Comparison of ENCODE assay signal across 8 mouse cellular contexts in genomic region chr1:79761917-79762271, GRCm38 (mm10). TPM values are rescaled to one million over a fixed set of nuclear protein-coding genes. Genes with fewer than 3 reads are reported as not detected.
DNase-seq lines count a peak whose midpoint lies in the region; ATAC-seq lines count a peak whose summit lies in the region.

No protein-coding gene starts in this region.

- DNase-seq in kidney, adult 9 months: no peak
- no peak for DNase-seq in embryonic facial prominence, embryonic 11.5 days (ENCODE audit: low spot score)
- no peak for DNase-seq in intestine, embryonic 14.5 days (ENCODE audit: low spot score)
- no peak for DNase-seq in left cerebral cortex, postnatal 25 days (ENCODE audit: low spot score in 2 of 2)
- no peak for DNase-seq in thymus, postnatal 36 days
- no peak for DNase-seq in layer of hippocampus, adult 9-10 months (ENCODE audit: low spot score)

- peak overlapping the region; percentile 75 for H3K4me2 ChIP-seq in kidney, embryonic 16.5 days (replicated peaks; ENCODE audit: low read depth, low read length)
- peak overlapping the region; percentile 83 for H3K4me2 ChIP-seq in embryonic facial prominence, embryonic 11.5 days (ENCODE audit: low read depth, low read length)
- H3K4me2 ChIP-seq in intestine, embryonic 14.5 days (ENCODE audit: low read length): peak overlapping the region; percentile 81
- peak overlapping the region; percentile 98 for H3K4me2 ChIP-seq in midbrain, embryonic 16.5 days (ENCODE audit: low read length)

- peak overlapping the region; percentile 88 for H3K9ac ChIP-seq in kidney, embryonic 16.5 days (replicated peaks; ENCODE audit: low read length)
- peak overlapping the region; percentile 43 for H3K9ac ChIP-seq in embryonic facial prominence, embryonic 11.5 days (replicated peaks; ENCODE audit: low read length)
- H3K9ac ChIP-seq in intestine, embryonic 14.5 days (ENCODE audit: low read length): no peak overlapping the region
- H3K9ac ChIP-seq in midbrain, embryonic 16.5 days (ENCODE audit: low read depth, low read length): peak overlapping the region; percentile 92

- H3K27ac ChIP-seq in kidney, embryonic 16.5 days (ENCODE audit: low read length): no peak overlapping the region
- H3K27ac ChIP-seq in embryonic facial prominence, embryonic 11.5 days (replicated peaks; ENCODE audit: low read depth, low read length): no peak overlapping the region
- no peak overlapping the region for H3K27ac ChIP-seq in intestine, embryonic 14.5 days (ENCODE audit: low read depth)
- H3K27ac ChIP-seq in midbrain, embryonic 16.5 days (ENCODE audit: low read length): peak overlapping the region; percentile 60

- intact Hi-C loops in left cerebral cortex, postnatal 25 days (cut with DNase I): loop anchor here (5.0 kb wide), 1 partner anchor 60 kb away; no protein-coding TSS in a partner anchor

- 2% methylated on average over 6 of the region's 6 CpGs for WGBS in kidney, embryonic 16.5 days
- 1% methylated on average over 6 of the region's 6 CpGs for WGBS in embryonic facial prominence, embryonic 11.5 days
- 1% methylated on average over 6 of the region's 6 CpGs for WGBS in intestine, embryonic 14.5 days
- under 1% methylated on average over 6 of the region's 6 CpGs for WGBS in midbrain, embryonic 16.5 days

- H3K36me3 ChIP-seq in kidney, embryonic 16.5 days (ENCODE audit: insufficient read depth, low read length): no peaks in the 10 kb centered on the region
- H3K36me3 ChIP-seq in embryonic facial prominence, embryonic 11.5 days (replicated peaks; ENCODE audit: control insufficient read depth, insufficient read depth, low read depth, low read length): no peaks in the 10 kb centered on the region
- no peaks in the 10 kb centered on the region for H3K36me3 ChIP-seq in intestine, embryonic 14.5 days (ENCODE audit: control insufficient read depth, insufficient read depth, low read length)
- no peaks in the 10 kb centered on the region for H3K36me3 ChIP-seq in midbrain, embryonic 16.5 days (ENCODE audit: control insufficient read depth, insufficient read depth, low read length)

- no peaks in the 10 kb centered on the region for H3K9me3 ChIP-seq in kidney, embryonic 16.5 days (ENCODE audit: low read length)
- H3K9me3 ChIP-seq in embryonic facial prominence, embryonic 11.5 days (replicated peaks; ENCODE audit: control insufficient read depth, low read length): no peaks in the 10 kb centered on the region
- no peaks in the 10 kb centered on the region for H3K9me3 ChIP-seq in intestine, embryonic 14.5 days (ENCODE audit: control insufficient read depth, low read length)
- no peaks in the 10 kb centered on the region for H3K9me3 ChIP-seq in midbrain, embryonic 16.5 days (replicated peaks; ENCODE audit: control insufficient read depth, low read length, poor library complexity, severe bottlenecking)

- H3K4me3 ChIP-seq in kidney, embryonic 16.5 days (ENCODE audit: low read length): peak overlapping the region; percentile 90
- H3K4me3 ChIP-seq in embryonic facial prominence, embryonic 11.5 days (ENCODE audit: low read depth, low read length): peak overlapping the region; percentile 89
- H3K4me3 ChIP-seq in intestine, embryonic 14.5 days (ENCODE audit: low read depth, low read length): peak overlapping the region; percentile 67
- H3K4me3 ChIP-seq in midbrain, embryonic 16.5 days (ENCODE audit: low read depth, low read length): peak overlapping the region; percentile 84

- H3K4me1 ChIP-seq in kidney, embryonic 16.5 days (ENCODE audit: insufficient read depth, low read length): peaks cover 11% of the 10 kb centered on the region
- no peaks in the 10 kb centered on the region; the same call in 1 of the 2 replicates for H3K4me1 ChIP-seq in embryonic facial prominence, embryonic 11.5 days (ENCODE audit: control insufficient read depth, insufficient read depth, low read length)
- H3K4me1 ChIP-seq in intestine, embryonic 14.5 days (replicated peaks; ENCODE audit: control insufficient read depth, insufficient read depth, low read length): peaks cover 6% of the 10 kb centered on the region; the same call in 1 of the 2 replicates
- peaks cover 34% of the 10 kb centered on the region for H3K4me1 ChIP-seq in midbrain, embryonic 16.5 days (ENCODE audit: control insufficient read depth, insufficient read depth, low read length)

- no peaks in the 10 kb centered on the region for H3K27me3 ChIP-seq in kidney, embryonic 16.5 days (ENCODE audit: insufficient read depth, low read length)
- H3K27me3 ChIP-seq in embryonic facial prominence, embryonic 11.5 days (ENCODE audit: control insufficient read depth, insufficient read depth, low read length): no peaks in the 10 kb centered on the region
- no peaks in the 10 kb centered on the region for H3K27me3 ChIP-seq in intestine, embryonic 14.5 days (replicated peaks; ENCODE audit: control insufficient read depth, insufficient read depth, low read length)
- no peaks in the 10 kb centered on the region for H3K27me3 ChIP-seq in midbrain, embryonic 16.5 days (ENCODE audit: control insufficient read depth, insufficient read depth, low read depth, low read length)

- ATAC-seq in kidney, embryonic 16.5 days (ENCODE audit: low FRiP score, low TSS enrichment): peak; percentile 24; the same call in 1 of the 2 replicates
- peak; percentile 35 for ATAC-seq in embryonic facial prominence, embryonic 11.5 days (replicated peaks; ENCODE audit: insufficient number of reproducible peaks, low FRiP score, low TSS enrichment, low read depth)
- peak; percentile 40 for ATAC-seq in intestine, embryonic 14.5 days (replicated peaks; ENCODE audit: low FRiP score, low TSS enrichment, low read depth)
- peak; percentile 57 for ATAC-seq in midbrain, embryonic 16.5 days

RNA-seq across cellular contexts. Expression of gene Mrpl44, which starts 13.9 kb away (rescaled TPM):
- polyA plus RNA-seq in kidney, embryonic 16.5 days (2015; fragmentation: Nextera tagmentation; extraction: Ambion mirVana): 63.0 and 66.3 TPM in 2 replicates
- 53.1 and 55.3 TPM in 2 replicates for polyA plus RNA-seq in embryonic facial prominence, embryonic 11.5 days (2014; fragmentation: Nextera tagmentation; extraction: Ambion mirVana)
- 51.1 and 52.9 TPM in 2 replicates for polyA plus RNA-seq in intestine, embryonic 14.5 days (2014; fragmentation: Nextera tagmentation; extraction: Ambion mirVana)
- 41.8 and 42.9 TPM in 2 replicates for polyA plus RNA-seq in midbrain, embryonic 16.5 days (2015; fragmentation: Nextera tagmentation; extraction: Ambion mirVana)
- total RNA-seq in left cerebral cortex, postnatal 25 days (2021): 10 to 100 TPM; 25.7 to 27.5 TPM

RNA-seq across cellular contexts. Expression of gene Wdfy1, which starts 14.0 kb away (rescaled TPM):
- polyA plus RNA-seq in kidney, embryonic 16.5 days (2015; fragmentation: Nextera tagmentation; extraction: Ambion mirVana): 53.2 and 54.2 TPM in 2 replicates
- 35.7 and 36.6 TPM in 2 replicates for polyA plus RNA-seq in embryonic facial prominence, embryonic 11.5 days (2014; fragmentation: Nextera tagmentation; extraction: Ambion mirVana)
- 36.8 and 39.4 TPM in 2 replicates for polyA plus RNA-seq in intestine, embryonic 14.5 days (2014; fragmentation: Nextera tagmentation; extraction: Ambion mirVana)
- 137 and 149 TPM in 2 replicates for polyA plus RNA-seq in midbrain, embryonic 16.5 days (2015; fragmentation: Nextera tagmentation; extraction: Ambion mirVana)
- 10 to 100 TPM; 37.7 to 42.9 TPM for total RNA-seq in left cerebral cortex, postnatal 25 days (2021)
